Mouse (Mus musculus): ENCODE data around the gene Gm49384.
A peak's percentile ranks its signal among the peaks of the same experiment; 100 is the strongest.
"Not testable (repeated sequence)": the region's sequence is repeated elsewhere in the genome, so short reads cannot be mapped to it uniquely, and the experiment has no call there.

The Gm49384 gene

DNA sequence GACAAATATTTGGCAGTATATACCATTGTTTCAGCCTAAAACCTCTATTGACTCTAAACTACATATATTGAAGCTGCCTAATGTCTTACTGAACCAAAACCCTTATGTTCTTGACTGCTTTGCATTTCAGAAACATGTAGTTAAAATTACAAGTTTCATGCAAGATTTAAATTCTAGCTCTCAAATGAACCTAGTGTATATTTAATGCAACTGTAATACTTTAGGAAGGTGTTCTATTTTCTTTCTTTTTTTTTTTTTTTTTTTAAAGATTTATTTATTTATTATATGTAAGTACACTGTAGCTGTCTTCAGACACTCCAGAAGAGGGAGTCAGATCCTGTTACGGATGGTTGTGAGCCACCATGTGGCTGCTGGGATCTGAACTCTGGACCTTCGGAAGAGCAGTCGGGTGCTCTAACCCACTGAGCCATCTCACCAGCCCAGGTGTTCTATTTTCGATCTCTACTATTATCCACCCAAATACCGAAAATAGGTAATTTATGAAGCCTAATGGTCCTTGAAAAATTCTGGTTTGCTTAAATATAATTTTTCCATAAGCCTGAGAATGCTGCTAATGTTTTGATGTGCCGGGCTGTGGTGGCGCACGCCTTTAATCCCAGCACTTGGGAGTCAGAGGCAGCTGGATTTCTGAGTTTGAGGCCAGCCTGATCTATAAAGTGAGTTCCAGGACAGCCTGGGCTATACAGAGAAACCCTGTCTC is 37.0 kb downstream of the Gm49384 start:
- not testable (repeated sequence) for DNase-seq

DNA sequence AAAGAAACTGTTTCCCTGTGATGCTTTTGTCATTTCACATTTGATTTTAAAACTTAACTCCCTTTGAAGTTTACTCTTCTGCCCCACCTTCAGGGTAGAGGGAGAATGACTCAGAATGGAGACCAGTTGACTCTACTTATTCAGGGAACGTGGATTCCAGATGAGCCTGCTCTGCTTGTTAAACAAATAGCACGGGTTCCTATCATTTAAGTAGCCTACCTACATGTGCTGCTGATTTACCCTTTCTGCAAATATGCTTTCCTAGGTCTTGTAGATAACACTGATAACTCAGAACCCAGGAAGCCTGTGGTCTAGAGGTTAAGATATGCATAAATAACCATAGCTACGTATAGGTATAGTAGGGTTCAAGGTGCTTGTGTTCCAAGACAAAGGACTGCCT is 39.2 kb downstream of the Gm49384 start:
- no peak for DNase-seq

DNA sequence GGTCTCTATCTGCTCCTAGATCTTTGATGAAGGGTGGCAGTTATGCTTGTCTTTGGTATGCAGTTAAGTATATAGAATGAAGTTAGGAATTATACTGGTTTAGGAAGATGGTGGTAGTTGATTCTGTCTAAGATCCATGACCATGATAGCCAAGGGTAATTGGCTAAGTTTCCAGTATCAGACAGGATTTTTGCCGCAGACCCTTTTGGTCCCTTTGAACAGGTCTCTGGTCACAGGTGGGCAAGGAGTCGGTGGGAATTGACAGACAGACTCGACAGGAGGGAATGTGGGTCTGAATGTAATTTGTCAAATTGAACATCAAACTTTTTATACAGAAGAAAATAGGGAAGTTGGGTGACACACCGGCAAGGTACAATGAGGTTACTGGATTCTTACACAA is 40.5 kb downstream of the Gm49384 start:
- DNase-seq: not testable (repeated sequence)

DNA sequence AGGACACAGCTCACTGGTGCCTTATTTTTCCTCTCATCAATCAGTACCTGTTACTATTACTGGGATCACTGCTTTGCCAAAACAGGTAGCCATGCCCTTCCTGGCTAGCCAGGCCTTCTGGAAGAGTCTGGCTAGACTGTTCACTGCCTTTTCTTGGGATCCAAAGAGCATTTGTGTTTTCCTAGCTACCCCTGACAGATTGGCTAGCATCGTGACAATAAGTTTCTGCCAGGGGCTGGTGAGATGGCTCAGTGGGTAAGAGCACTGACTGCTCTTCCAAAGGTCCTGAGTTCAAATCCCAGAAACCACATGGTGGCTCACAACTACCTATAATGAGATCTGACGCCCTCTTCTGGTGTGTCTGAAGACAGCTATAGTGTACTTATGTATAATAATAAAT is 43.4 kb downstream of the Gm49384 start:
- DNase-seq: not testable (repeated sequence)

DNA sequence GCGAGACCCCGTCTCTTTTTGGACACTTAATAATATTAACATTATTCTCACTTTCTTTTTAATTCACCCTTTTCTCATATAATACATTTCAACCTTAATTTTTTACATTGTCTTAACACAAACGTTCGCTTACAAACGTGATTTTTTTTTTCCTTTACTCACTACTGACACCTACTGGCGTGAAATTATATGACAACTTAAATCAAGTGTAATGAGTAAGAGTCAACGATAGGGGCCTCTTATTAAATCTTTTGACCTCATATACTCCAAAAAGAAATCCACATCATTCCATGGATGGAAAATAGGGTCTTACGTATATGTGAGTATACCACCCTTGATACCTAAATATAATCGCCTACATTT is 44.5 kb downstream of the Gm49384 start:
- DNase-seq: no peak

DNA sequence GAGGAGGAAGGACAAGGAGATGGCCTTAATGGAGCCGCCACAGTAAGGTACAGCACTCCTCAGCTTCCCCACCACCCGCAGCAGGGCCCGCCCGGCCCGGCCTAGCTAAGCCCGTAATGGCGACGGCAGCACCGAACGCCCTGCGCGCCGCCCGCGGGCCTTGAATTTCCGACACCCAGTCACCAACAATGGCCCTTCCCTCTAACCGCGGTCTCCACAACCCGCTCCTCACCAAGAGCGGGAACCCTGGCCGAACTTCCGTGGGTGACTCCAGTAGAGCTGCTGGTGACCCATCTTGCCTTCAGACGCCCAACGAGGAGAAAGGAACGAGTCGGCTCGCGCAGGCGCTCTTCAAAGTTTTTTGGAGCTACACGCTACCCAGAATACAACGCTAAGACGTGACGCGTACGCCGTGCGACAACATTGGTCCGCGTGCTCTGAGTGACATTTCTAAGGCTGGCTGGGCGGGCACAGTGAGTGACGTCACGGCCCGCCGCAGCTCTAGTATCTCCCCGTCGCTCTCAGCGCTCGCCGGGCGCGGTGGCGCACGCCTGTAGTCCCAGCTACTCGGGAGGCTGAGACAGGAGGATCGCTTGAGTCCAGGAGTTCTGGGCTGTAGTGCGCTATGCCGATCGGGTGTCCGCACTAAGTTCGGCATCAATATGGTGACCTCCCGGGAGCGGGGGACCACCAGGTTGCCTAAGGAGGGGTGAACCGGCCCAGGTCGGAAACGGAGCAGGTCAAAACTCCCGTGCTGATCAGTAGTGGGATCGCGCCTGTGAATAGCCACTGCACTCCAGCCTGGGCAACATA is 45.1 kb downstream of the Gm49384 start, which contains the start of gene Rps29:
Gene Rps29 (minus strand): TSS at position 422 of the 813 bp plus-strand sequence.
- DNase-seq: peak; percentile 97

DNA sequence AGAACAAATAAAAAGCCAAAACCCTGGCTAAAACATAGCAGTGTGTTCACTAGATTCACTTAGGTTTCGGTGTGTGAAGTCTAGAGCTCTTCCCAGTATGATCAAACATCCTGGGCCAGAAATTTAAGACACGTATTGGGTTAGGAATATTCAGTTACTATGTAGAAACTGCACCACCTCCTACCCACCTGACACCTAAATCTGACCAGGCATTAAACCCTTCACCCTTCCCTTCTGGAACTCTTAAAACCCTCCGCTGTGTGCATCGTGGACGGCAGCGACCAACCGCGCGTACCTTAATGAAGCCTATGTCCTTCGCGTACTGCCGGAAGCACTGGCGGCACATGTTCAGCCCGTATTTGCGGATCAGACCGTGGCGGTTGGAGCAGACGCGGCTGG is 45.7 kb downstream of the Gm49384 start:
- no peak for DNase-seq

DNA sequence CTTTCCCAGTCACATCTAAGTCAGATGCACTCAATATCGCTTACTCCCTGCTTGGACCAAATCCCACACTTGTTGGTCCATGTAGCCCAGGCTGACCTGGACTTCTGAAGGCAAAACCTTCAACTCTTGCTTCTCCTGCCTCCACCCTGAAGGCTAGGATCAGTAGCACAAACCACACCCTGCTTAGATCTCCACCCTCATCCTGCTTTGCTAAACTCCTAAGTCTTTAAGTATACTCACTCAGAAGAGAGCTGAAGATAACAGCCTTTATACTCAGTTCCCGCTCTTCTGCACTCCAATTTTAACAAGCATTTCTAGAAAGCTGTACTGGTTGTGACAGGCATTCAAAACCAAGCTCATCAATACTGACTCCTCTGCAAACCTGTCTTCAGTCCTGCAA is 47.0 kb downstream of the Gm49384 start:
- DNase-seq: no peak

DNA sequence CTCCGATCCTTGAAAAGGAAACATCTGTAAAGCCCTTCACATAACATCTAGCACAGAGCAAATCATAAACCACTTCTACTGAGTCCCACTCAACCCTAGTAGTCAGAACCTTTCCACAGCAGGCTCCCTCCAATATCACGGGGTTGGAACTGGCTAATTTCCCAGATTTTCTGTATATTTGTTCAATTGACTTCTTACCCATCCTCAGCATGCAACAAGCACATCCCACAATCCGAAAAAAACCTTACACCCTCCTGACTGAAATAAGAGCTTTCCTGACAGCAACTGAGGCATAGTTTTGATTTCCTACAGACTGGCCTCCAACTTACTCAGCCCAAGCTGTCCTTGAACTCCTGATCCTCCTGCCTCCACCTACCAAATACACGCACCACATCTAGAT is 47.6 kb downstream of the Gm49384 start:
- no peak for DNase-seq

DNA sequence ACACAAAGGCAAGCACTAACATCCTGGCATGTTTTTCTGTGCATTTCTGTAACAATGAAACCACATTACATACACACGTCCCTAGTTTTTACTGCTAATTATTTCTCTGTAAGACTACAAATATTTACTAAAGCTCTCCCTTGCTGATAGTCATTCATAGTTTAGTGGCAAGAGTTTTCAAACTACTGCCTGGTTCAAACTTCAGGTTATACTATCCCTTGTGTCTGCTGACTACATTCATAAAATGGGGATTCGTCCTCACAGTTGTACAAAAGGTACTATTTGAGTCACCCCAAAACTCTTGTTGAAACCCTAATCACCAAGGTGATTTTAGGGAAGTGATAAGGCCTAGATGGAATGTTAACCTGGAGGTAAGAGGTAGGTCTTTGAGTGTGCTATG is 48.1 kb downstream of the Gm49384 start:
- no peak for DNase-seq

DNA sequence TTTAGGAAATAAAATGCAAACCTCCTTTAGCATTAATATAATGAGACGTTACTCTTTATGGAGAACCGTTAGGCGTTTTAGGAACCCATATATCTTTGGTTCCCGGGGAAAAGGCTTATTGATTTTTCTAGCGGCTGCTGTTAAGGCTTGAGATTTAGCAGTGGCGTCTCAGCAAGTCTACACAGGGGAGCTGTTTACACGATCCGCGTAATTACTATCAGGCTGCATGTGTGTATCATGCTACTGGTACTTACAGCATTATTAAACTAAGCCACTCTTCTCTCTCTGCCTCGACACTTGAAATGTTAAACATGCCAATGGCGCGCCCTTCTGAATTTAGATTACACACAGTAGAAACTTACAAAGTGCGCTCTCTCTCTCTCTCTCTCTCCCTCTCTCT is 54.0 kb downstream of the Gm49384 start:
- DNase-seq: no peak

DNA sequence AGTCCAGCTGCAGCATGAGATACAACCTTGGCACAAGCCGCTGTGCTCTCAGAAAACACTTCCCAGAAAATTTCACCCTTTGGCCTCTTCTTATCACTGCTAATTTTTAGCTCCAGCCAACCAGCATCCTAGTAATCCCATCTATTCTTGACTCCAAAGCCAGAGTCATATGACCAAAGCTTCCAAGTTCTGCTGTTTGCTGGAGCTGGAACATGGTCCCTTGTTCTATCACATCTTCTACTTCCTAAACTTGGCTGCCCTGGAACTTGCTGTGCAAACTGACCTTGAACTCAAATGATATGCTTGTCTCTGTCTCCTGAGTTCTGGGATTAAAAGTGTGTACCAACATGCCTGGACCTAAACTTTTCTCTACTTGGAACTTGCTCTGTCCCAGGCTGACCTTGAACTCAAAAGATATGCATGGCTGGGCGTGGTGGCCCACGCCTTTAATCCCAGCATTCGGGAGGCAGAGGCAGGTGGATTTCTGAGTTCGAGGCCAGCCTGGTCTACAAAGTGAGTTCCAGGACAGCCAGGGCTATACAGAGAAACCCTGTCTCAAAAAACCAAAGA is 56.8 kb downstream of the Gm49384 start:
- no peak for DNase-seq

DNA sequence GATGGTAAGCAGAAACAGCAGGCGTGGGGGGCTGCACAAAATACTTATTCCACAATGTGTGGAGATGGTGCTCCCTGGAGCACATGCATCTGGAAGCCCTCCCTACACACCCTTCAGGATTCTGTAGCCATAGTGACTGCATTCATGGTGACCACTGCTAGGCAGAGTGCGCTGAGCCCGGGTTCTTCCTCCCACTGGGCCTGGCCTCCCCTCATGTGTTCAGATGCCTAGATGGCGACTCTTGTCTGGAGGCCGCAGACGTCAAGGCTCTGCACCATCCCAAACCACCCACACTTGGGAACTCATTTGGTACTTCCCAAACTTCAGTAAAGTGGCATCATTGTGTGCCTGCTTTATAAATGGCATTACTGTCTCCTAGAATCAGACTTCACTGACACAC is 60.6 kb downstream of the Gm49384 start:
- DNase-seq: no peak

DNA sequence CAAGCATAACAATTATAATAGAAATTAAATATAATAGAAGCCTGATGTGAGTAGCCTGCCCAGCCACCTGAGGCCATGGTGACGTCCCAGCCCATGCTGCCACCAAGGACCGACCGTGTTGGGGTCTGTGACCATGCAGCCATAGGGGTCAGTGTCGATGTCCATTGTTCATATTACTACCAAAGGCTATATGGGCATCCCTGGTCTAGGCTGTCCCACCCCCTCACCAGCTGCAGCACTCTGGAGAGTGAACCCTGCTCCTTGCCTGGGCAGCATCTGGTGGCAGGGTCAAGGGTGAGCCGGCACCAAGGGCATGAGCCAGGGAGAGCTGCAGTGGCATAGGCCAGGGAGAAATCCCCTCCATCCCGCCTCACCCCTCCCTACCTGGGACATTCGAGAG is 64.2 kb downstream of the Gm49384 start:
- DNase-seq: no peak
